ENCODE assay signal across 8 mouse cellular contexts in genomic region chr4:149737383-149738324, GRCm38 (mm10). TPM values are rescaled to one million over a fixed set of nuclear protein-coding genes. Genes with fewer than 3 reads are reported as not detected.
A peak's percentile ranks its signal among the peaks of the same experiment; 100 is the strongest.
DNase-seq lines count a peak whose midpoint lies in the region; ATAC-seq lines count a peak whose summit lies in the region.

Tmem201 (minus strand) TSS chr4:149738044.

- ATAC-seq in inflammation-experienced regulatory T-cells, adult 6 months, result peak; percentile 93
- ATAC-seq in megakaryocyte-erythroid progenitor cell, adult 5-6 weeks (replicated peaks; ENCODE audit: low FRiP score, low TSS enrichment, poor library complexity, severe bottlenecking), result peak; percentile 88

- intact Hi-C loops in gastrocnemius, postnatal 14 days (cut with DNase I; ENCODE audit: low total_unique reads), result no loop called here
- intact Hi-C loops in left cerebral cortex, postnatal 10 days (cut with DNase I), result no loop called here

- peak; percentile 90 for DNase-seq in adipocyte (ENCODE audit: low spot score)
- peak; percentile 98 for DNase-seq in embryo, embryonic 10 days (ENCODE audit: low spot score)
- DNase-seq in gastrocnemius, postnatal 14 days, result peak; percentile 94
- peak; percentile 91 to 97 for DNase-seq in left cerebral cortex, postnatal 10 days (ENCODE audit: extremely low spot score in 1 of 2, low spot score in 2 of 2)
- peak; percentile 96 for DNase-seq in right cerebral cortex, postnatal 25 days
- peak; percentile 90 to 95 for DNase-seq in urinary bladder, postnatal 4 days (ENCODE audit: low spot score in 2 of 2)

RNA-seq across cellular contexts. Expression of gene Tmem201, which starts in this region (rescaled TPM):
- 10 to 100 TPM; 37.3 to 40.4 TPM for total RNA-seq in gastrocnemius, postnatal 14 days (2021)
- polyA plus RNA-seq in inflammation-experienced regulatory T-cells, adult 6 months (2017; shearing (Covaris generic)), result 1 to 10 TPM; 4.6 to 8.9 (median 6.0) TPM
- total RNA-seq in left cerebral cortex, postnatal 10 days (2021), result 10 to 100 TPM; 57.9 to 59.5 TPM
- 22.9 and 24.1 TPM in 2 replicates for total RNA-seq in megakaryocyte-erythroid progenitor cell, adult 5-6 weeks (2014; fragmentation: Nextera tagmentation)
- 6.4 and 8.1 TPM in 2 replicates for total RNA-seq in megakaryocyte-erythroid progenitor cell, adult 5-6 weeks (2017)

Comparison
In these comparisons a context has a peak if more than half of its experiments do, and no peak if none do; other contexts are left out.
1. Peak in every context shown above with its lines: DNase-seq and ATAC-seq.